Mouse (Mus musculus) stomach, postnatal 0 days (tissue): ENCODE data around the gene Azi2.

Experiments used
- CTCF ChIP-seq: IDR thresholded peaks from 2 replicates; pipeline ENCODE4 v1.5.1; 2016; ENCODE audit warnings: antibody characterized with exemption, low read depth, mild to moderate bottlenecking, moderate library complexity
- EP300 ChIP-seq: optimal IDR thresholded peaks from 2 replicates; pipeline ENCODE3; 2016; ENCODE audit warnings: antibody characterized with exemption

DNA sequence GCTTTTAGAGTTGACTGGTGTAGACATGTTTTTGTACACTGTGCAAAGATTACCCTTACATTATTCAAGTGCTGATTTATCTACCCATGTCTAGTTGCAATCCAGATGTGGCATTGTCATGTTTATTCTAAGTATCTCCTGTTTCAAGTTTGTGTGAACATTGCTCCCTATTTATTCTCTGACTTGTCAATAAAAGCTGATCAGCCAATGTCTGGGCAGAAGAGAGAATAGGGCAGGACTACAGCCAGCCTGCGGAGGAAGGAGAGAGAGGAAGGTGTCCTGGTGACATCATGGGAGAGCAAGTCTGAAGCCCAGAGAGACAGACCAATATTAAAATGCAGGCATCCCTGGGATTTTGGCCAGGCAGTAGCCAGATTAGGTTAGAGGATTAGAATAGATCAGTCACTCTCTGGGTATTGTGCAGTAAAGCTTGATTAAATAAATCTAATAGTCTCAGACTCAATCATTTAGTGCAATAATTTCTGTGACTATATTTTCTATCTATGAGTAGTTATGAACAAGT is 4.8 kb downstream of the Azi2 start:
- TF ChIP-seq CTCF (no peak), EP300 (no peak)
